Mouse (Mus musculus): ENCODE data around the gene Swi5.
A peak's percentile ranks its signal among the peaks of the same experiment; 100 is the strongest.
"Not testable (repeated sequence)": the region's sequence is repeated elsewhere in the genome, so short reads cannot be mapped to it uniquely, and the experiment has no call there.

Gene Swi5

DNA sequence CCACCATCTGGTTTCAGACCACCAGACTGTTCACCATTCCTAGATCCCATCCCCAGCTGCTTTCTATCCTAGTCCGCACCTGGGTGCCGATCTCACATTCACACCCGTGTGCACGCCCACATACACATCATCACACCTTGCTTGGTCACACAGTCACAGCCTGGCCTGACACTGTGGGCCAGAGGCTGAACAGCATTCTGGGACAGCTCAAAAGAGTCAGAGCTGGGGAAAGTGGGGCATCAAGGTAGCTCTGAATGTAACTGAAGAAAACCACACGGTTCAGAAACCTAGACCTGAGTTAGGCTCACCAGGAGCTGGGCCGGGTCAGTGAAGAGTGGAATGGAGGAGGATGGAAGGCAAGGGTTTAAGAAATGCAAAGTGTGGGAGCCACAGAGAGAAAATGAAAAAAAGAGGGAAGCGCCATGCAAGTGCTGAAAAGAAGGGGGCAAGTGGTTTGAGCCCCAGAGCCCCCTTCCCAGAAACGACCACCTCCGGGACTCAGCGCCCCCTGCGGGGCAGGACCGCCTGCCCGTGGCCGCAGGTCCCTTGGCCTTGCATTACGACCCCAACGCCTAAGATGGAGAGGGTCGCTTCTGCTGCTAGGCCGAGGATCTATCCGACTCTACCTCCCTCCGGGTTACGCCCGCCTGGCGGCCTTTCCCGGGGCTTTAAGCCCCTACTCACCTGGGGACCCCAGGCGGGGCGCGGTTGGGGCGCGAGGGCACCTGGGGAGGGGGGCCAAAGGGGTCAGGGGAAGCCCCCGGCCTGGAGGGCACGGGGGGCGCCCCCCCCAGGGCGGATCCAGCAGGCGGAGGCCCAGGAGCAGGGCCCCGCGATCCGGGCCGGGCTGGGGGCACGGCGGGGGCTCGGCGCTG is 23.8 kb upstream of the Swi5 start:
- DNase-seq (ENCODE audit: low read depth, low spot score) = no peak

GRCm38 (mm10) chr2:32310096-32310845 is 22.4 kb upstream of the Swi5 start:
- no peak for DNase-seq (ENCODE audit: low read depth, low spot score)

DNA sequence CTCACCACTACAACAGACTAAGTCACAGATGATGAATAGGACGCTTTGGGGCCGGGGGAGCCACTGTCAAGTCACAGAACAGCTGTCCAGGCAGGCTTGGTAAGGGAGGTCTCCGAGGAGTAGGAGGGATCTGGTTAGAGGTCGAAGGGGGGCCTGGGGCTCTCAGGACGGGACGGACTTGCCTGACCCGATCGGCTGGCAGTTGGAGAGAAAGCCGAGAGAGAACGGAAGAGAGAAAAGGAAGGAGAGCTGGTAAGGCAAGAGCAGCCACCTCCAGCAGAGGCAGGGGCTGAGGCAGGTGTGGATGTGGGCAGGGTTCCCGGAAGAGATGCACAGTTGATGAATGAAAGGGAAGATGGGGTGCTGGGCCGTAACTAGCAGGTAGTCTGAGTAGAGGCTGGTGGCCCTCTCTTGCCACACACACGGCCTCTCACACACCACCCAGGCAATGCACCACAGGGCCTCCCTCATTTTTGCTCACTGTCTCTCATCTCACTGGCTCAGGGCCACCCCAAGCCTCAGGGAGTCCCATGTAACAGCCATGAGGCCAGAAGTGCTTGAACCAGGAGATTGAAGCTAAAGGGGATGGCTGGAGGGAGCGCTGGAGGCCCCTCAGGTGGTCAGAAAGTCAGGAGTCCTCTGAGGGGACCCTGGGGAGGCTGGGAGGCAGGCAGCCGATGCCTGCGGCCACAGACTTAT is 21.1 kb upstream of the Swi5 start:
- DNase-seq (ENCODE audit: low read depth, low spot score) = no peak

GRCm38 (mm10) chr2:32307941-32308760 is 20.3 kb upstream of the Swi5 start:
- DNase-seq (ENCODE audit: low read depth, low spot score) = peak; percentile 41

DNA sequence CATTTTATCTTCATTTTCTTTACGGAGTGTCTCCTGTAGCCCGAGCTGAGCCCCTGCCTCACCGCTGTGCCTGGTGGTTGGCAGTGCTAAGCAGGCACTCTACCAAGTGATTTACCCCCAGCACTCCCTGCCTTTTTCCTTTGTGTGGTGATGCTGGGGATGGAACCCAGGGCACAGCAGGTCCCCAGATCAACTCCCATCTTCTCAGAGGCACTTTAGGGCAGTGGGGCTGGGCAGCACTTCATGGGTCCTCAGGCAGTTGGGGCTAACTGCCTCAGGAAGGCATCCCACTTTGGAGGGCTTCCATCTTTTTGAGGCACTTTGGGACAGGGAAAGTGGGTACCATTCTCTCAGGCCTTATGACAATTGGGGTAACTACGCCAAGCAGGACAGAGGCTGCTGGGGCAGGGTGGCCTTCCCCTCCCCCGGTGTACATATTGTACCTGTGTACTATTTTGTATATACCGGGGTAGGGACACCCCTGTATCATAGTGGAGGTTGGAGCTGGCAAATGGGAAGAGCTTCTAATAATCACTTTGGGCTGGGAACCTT is 19.4 kb upstream of the Swi5 start:
- no peak for DNase-seq (ENCODE audit: low read depth, low spot score)

- no peak for DNase-seq (ENCODE audit: low read depth, low spot score)
Measured at GRCm38 (mm10) chr2:32306176-32306575, 18.3 kb upstream of the Swi5 start.

- no peak for DNase-seq (ENCODE audit: low read depth, low spot score)
Measured at GRCm38 (mm10) chr2:32305668-32306067, 17.8 kb upstream of the Swi5 start.

DNA sequence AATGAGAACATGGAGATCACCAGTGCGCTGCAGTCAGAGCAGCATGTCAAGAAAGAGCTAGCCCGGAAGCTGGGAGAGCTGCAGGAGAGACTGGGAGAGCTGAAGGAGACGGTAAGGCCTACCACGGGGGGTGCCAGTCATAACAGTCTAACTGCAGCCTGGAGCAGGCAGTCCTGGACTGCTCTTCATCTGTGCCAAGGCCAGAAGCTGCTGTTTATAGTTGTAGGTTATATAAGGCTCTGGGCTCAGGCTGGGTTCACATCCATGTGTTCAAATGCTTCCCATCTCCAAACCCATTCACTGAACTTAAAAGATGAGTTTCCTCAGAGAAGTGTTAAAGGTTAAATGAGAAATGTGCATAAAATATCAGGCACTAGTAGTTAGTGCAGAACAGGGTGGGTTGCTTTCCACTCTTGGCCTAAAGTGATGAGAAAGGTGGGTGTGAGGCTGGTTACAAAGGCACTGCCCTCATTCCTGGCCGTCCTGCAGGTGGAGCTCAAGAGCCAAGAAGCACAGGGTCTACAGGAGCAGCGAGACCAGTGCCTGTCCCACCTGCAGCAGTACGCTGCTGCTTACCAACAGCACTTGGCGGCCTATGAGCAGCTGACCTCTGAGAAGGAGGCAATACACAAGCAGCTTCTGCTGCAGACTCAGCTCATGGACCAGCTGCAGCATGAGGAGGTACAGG is 16.4 kb upstream of the Swi5 start:
- DNase-seq (ENCODE audit: low read depth, low spot score) = peak; percentile 46

- DNase-seq (ENCODE audit: low read depth, low spot score) = no peak
Measured at GRCm38 (mm10) chr2:32302952-32303351, 15.1 kb upstream of the Swi5 start.

DNA sequence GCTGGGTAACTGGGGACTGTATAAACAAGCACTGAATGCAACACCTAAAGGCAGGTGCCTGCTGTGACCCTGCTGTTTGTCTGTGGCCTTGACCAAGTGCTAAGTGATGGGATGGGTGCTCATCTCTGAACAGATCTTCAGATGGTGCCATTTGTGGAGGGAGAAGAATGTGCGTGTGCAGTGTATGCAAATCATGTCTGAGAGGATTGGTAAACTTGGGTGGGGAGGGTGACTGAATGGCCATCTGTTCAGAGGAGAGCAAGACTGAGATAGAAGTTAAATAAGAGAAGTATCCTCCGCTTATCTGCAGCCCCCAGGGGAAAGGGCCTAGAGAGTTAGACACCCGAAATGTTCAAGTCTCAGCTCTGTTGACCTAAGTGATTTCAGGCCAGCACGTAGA is 11.6 kb upstream of the Swi5 start:
- DNase-seq (ENCODE audit: low read depth, low spot score) = no peak

DNA sequence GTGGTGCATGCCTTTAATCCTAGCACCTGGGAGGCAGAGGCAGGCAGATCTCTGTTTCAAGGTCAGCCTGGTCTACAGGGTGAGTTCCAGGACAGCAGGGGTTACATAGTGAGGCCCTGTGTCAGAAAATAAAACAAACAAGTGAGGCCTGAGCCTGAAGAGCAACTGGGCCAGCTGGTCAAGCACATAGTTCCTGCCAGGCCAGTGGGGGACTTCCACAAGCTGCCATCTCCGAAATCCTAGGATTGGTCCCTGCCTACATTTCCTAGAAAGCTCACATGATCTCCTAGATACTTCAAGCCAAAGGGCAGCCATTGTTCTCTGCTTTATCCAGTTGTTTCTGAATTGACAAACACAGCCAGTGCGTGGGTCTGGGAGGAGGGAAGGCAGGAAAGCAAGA is 8.0 kb upstream of the Swi5 start:
- DNase-seq (ENCODE audit: low read depth, low spot score) = not testable (repeated sequence)

DNA sequence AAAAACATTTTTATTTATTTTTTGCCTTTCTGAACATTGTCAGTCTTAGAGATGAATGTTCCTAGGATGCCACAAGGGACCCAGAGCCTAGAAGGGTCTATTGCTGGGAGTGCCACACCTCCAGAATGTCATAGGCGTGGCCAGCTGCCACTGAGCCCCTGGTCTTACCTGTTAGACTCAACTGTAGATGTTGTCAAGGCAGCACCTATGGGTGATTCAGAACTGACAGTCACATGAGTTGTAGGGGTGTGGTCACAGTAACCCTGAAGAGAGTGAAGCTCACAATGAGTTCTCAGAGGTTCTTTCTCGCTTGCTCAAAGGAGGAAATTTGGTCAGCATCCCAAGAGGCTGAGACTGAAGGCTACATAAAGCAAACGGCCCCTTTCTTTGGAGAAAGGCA is 7.4 kb upstream of the Swi5 start:
- DNase-seq (ENCODE audit: low read depth, low spot score) = no peak

DNA sequence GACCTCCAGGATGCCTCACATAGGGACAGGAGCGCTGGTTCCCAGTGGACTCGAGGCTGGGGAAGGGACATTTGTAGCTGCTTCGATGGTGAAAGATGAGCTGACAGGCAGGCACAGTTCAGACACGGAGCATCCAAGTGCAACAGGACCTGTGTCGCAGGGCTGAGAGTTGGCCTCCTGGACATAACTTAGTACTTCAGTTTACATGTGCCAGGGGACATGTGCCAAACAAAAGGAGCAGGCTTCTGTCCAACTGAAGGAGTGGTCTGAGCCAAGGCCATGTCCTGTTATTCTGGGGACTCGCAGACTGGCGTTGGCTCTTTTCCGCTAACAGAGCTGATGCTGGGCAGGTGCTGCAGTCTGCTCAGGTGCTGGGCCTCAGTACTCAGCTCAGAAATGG is 6.5 kb upstream of the Swi5 start:
- no peak for DNase-seq (ENCODE audit: low read depth, low spot score)

DNA sequence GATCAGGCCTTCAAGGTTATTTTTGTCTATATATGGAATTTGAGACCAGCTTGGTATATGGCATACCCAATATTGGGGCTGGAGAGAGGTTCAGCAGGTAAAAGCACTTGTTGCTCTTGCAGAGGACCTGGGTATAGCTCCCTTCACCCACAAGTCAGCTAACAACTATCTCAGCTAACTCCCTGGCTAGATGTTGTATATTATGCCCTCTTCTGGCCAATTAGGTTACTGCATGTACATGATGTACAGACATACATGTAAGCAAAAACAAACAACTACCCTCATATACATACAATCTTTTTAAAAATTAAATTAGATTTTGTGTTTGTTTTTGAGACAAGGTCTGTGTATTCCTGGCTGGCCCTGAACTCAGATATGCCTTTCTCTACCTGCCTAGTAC is 1.7 kb upstream of the Swi5 start:
- DNase-seq (ENCODE audit: low read depth, low spot score) = no peak

- no peak for DNase-seq (ENCODE audit: low read depth, low spot score)
Measured at GRCm38 (mm10) chr2:32288371-32288931, 576 bp upstream of the Swi5 start.

GRCm38 (mm10) chr2:32287334-32287840 is 488 bp downstream of the Swi5 start, which contains the start of gene Golga2:
TSS of gene Golga2 (plus strand) at chr2:32287384.
- DNase-seq (ENCODE audit: low read depth, low spot score) = no peak

GRCm38 (mm10) chr2:32283986-32284385 is 3.9 kb downstream of the Swi5 start:
- DNase-seq (ENCODE audit: low read depth, low spot score) = no peak

GRCm38 (mm10) chr2:32282727-32283126 is 5.1 kb downstream of the Swi5 start:
- peak; percentile 54 for DNase-seq (ENCODE audit: low read depth, low spot score)

DNA sequence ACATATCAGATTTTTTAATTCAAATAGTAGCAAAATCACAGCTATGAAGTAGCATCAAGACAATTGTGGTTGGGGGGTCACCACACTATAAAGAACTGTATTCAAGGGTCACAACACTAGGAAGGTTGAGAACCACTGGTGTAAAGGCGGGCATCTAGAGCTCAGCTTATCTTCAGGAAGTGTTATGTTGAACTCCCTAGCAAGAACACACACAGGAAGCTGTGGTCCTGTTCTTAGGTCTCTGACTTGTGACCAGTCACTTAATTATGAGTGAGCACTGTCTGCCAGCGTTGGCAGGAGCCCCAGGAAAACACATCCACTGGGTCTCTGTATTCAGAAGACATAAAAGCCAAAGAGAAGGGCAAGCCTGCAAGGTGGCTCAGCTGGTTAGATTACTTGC is 5.6 kb downstream of the Swi5 start:
- DNase-seq (ENCODE audit: low read depth, low spot score) = no peak

DNA sequence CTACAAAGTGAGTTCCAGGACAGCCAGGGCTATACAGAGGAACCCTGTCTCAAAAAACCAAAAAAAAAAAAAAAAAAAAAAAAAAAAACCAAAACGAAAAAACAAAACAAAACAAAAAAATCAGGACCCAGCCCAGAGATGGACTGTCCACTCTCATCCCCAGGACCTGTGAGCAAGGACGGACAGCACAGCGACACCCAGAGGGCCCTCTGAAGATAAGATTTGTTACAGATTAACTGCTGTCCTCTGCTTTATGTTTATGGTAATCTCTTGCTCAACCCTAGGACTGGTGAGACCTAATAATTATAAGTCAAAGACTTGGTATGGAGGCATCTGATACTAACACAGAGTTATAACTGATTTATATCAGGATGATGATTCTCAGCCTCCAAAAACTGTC is 12.1 kb downstream of the Swi5 start:
- DNase-seq (ENCODE audit: low read depth, low spot score) = no peak

All from retina, postnatal 7 days (tissue).